Mouse (Mus musculus) forebrain, embryonic 11.5 days (tissue): ENCODE data around the gene Gpr55. TPM values are rescaled to one million over a fixed set of nuclear protein-coding genes. Genes with fewer than 3 reads are reported as not detected.

Source experiments
- ATAC-seq: fragments of 200-750 bp; cut with Nextera tagmentation; replicated peaks from 2 replicates; pipeline ENCODE4 v1.8.0; 2017; ENCODE audit warnings: moderate TSS enrichment; ENCODE audit not compliant: low FRiP score
- DNase-seq: peaks from one replicate; pipeline ENCODE4 v3.0.0-alpha.2; 2017; ENCODE audit warnings: low spot score
- H3K27ac ChIP-seq: fragments of 300-500 bp; sonication (generic); 2 replicates; pipeline ENCODE4 v1.5.1; 2014; ENCODE audit warnings: low read depth, low read length
- H3K27me3 ChIP-seq: fragments of 300-500 bp; sonication (generic); 2 replicates; pipeline ENCODE4 v1.6.1; 2014; ENCODE audit warnings: mild to moderate bottlenecking, low read length, mixed read lengths; ENCODE audit not compliant: control insufficient read depth, insufficient read depth
- H3K36me3 ChIP-seq: fragments of 300-500 bp; sonication (generic); 2 replicates; pipeline ENCODE4 v1.6.1; 2014; ENCODE audit warnings: mild to moderate bottlenecking, low read length, moderate library complexity, mixed read lengths; ENCODE audit not compliant: control insufficient read depth, insufficient read depth
- H3K4me1 ChIP-seq: fragments of 300-500 bp; sonication (generic); replicated peaks from 2 replicates; pipeline ENCODE4 v1.6.1; 2014; ENCODE audit warnings: low read length, mixed read lengths; ENCODE audit not compliant: control insufficient read depth, insufficient read depth
- H3K4me2 ChIP-seq: fragments of 300-500 bp; sonication (generic); 2 replicates; pipeline ENCODE4 v1.6.1; 2014; ENCODE audit warnings: low read depth, mild to moderate bottlenecking, low read length, moderate library complexity, mixed read lengths; ENCODE audit not compliant: severe bottlenecking
- H3K4me3 ChIP-seq: fragments of 300-500 bp; sonication (generic); 2 replicates; pipeline ENCODE4 v1.5.1; 2014; ENCODE audit warnings: low read depth, low read length
- H3K9ac ChIP-seq: fragments of 300-500 bp; sonication (generic); 2 replicates; pipeline ENCODE4 v1.6.1; 2014; ENCODE audit warnings: low read length
- H3K9me3 ChIP-seq: fragments of 300-500 bp; sonication (generic); 2 replicates; pipeline ENCODE4 v1.6.1; 2016; ENCODE audit warnings: low read length, mixed read lengths; ENCODE audit not compliant: control insufficient read depth
- WGBS: fragments of 180-500 bp; shearing (Covaris S2); extraction: QIAGEN DNeasy Blood & Tissue Kit; methylation state at CpG from one replicate; pipeline ENCODE4 v1.1.7; 2014; 5-methylcytosine and 5-hydroxymethylcytosine counted together
- polyA plus RNA-seq: library from polyadenylated mRNA; unstranded; fragments of >200 nt; fragmentation: Nextera tagmentation; extraction: Ambion mirVana; gene quantifications from 2 replicates; pipeline ENCODE4 v1.2.1, GENCODE M21; 2014

The Gpr55 gene
- polyA plus RNA-seq, 1 experiment from 2014 or later = not detected

- no peaks in the 10 kb centered on the region for H3K36me3 ChIP-seq
- ATAC-seq = peak; percentile 54
- H3K4me1 ChIP-seq = peaks cover 30% of the 10 kb centered on the region
- peak overlapping the region; percentile 77 for H3K27ac ChIP-seq
- peak overlapping the region; percentile 84 for H3K4me3 ChIP-seq
- no peaks in the 10 kb centered on the region for H3K9me3 ChIP-seq
- WGBS = under 1% methylated on average over 30 of the region's 30 CpGs
- H3K9ac ChIP-seq = peak overlapping the region; percentile 83
- peak; percentile 88 for DNase-seq
- H3K4me2 ChIP-seq = peak overlapping the region; percentile 83
- H3K27me3 ChIP-seq = no peaks in the 10 kb centered on the region
Observed at GRCm38 (mm10) chr1:85894748-85895360, 66.0 kb downstream of the Gpr55 start.

- H3K36me3 ChIP-seq = no peaks in the 10 kb centered on the region
- DNase-seq = peak; percentile 93
- H3K4me3 ChIP-seq = peak within 1 kb of the TSS; percentile 84
- 1% methylated on average over 35 of the region's 35 CpGs for WGBS
- H3K27ac ChIP-seq = peak within 1 kb of the TSS; percentile 77
- ATAC-seq = peak; percentile 89
- H3K4me1 ChIP-seq = peaks cover 27% of the 10 kb centered on the region
- H3K9ac ChIP-seq = peak within 1 kb of the TSS; percentile 83
- peak within 1 kb of the TSS; percentile 83 for H3K4me2 ChIP-seq
- H3K9me3 ChIP-seq = no peaks in the 10 kb centered on the region
- H3K27me3 ChIP-seq = no peaks in the 10 kb centered on the region
Observed at GRCm38 (mm10) chr1:85894231-85894747, 66.5 kb downstream of the Gpr55 start, which contains the start of gene Itm2c. Itm2c (plus strand) TSS chr1:85894281.

Other genes starting within 250 kb of the Gpr55 start
- 1.0 and 1.3 TPM in 2 replicates for gene A630001G21Rik, start 182.4 kb downstream of the Gpr55 start, polyA plus RNA-seq
- 59.7 and 62.3 TPM in 2 replicates for gene Cab39, start 167.6 kb downstream of the Gpr55 start, polyA plus RNA-seq
- gene Itm2c, start 66.7 kb downstream of the Gpr55 start, polyA plus RNA-seq = 65.3 and 74.7 TPM in 2 replicates
- 0.60 and 1.1 TPM in 2 replicates for gene 4933407L21Rik, start 32.5 kb downstream of the Gpr55 start, polyA plus RNA-seq
- gene Spata3, start 55.8 kb upstream of the Gpr55 start, polyA plus RNA-seq = not detected in 2 replicates
- gene 2810459M11Rik, start 84.9 kb upstream of the Gpr55 start, polyA plus RNA-seq = 0.07 and 0.36 TPM in 2 replicates
- 221 and 225 TPM in 2 replicates for gene Psmd1, start 103.4 kb upstream of the Gpr55 start, polyA plus RNA-seq
- gene Htr2b, start 151.0 kb upstream of the Gpr55 start, polyA plus RNA-seq = 0.19 and 0.73 TPM in 2 replicates
- gene Gm21972, start 172.6 kb upstream of the Gpr55 start, polyA plus RNA-seq = not detected in 2 replicates
- gene Armc9, start 193.8 kb upstream of the Gpr55 start, polyA plus RNA-seq = 40.8 and 41.9 TPM in 2 replicates